ENCODE assay signal across 50 mouse cellular contexts in genomic region chr5:68057574-68057973, GRCm38 (mm10). TPM values are rescaled to one million over a fixed set of nuclear protein-coding genes. Genes with fewer than 3 reads are reported as not detected.
"Had no signal": no experiment of that assay in that cellular context is flagged by ENCODE, and none has a peak within 500 bp of the region (broad histone marks: within the 10 kb centered on the region; RNA-seq: fewer than 3 reads in every experiment).

No protein-coding gene starts in this region.

- H3K4me3 ChIP-seq: heart, embryonic 10.5 days; heart, embryonic 12.5 days; heart, embryonic 13.5 days; heart, embryonic 15.5 days; hindbrain, embryonic 10.5 days; hindbrain, embryonic 12.5 days; hindbrain, embryonic 13.5 days; hindbrain, embryonic 15.5 days; intestine, embryonic 15.5 days; kidney, embryonic 15.5 days; layer of hippocampus, adult 2 months had no signal

- H3K9ac ChIP-seq: heart, embryonic 12.5 days; heart, embryonic 13.5 days; heart, embryonic 15.5 days; hindbrain, embryonic 12.5 days; hindbrain, embryonic 13.5 days; hindbrain, embryonic 14.5 days; hindbrain, embryonic 15.5 days; intestine, embryonic 15.5 days; kidney, embryonic 15.5 days had no signal

- H3K4me2 ChIP-seq: heart, embryonic 11.5 days; heart, embryonic 12.5 days; heart, embryonic 13.5 days; heart, embryonic 15.5 days; hindbrain, embryonic 12.5 days; hindbrain, embryonic 13.5 days; hindbrain, embryonic 14.5 days; hindbrain, embryonic 15.5 days; intestine, embryonic 15.5 days; kidney, embryonic 15.5 days had no signal

- H3K36me3 ChIP-seq: heart, embryonic 10.5 days; heart, embryonic 12.5 days; heart, embryonic 13.5 days; heart, embryonic 15.5 days; hindbrain, embryonic 10.5 days; hindbrain, embryonic 12.5 days; hindbrain, embryonic 13.5 days; hindbrain, embryonic 15.5 days; intestine, embryonic 15.5 days; kidney, embryonic 15.5 days had no signal

- ATAC-seq: hindbrain, embryonic 16.5 days; hindbrain, postnatal 0 days; inflammation-experienced regulatory T-cells, adult 6 months; intestine, embryonic 15.5 days; intestine, embryonic 16.5 days; intestine, postnatal 0 days had no signal

- H3K27me3 ChIP-seq: heart, embryonic 12.5 days; heart, embryonic 13.5 days; heart, embryonic 15.5 days; hindbrain, embryonic 12.5 days; hindbrain, embryonic 13.5 days; hindbrain, embryonic 15.5 days; intestine, embryonic 15.5 days; kidney, embryonic 15.5 days had no signal

- H3K9me3 ChIP-seq: heart, embryonic 10.5 days; heart, embryonic 12.5 days; heart, embryonic 13.5 days; heart, embryonic 15.5 days; hindbrain, embryonic 10.5 days; hindbrain, embryonic 12.5 days; hindbrain, embryonic 13.5 days; hindbrain, embryonic 15.5 days; intestine, embryonic 15.5 days; kidney, embryonic 15.5 days had no signal

- H3K4me1 ChIP-seq: heart, embryonic 10.5 days; heart, embryonic 12.5 days; heart, embryonic 13.5 days; heart, embryonic 15.5 days; hindbrain, embryonic 10.5 days; hindbrain, embryonic 12.5 days; hindbrain, embryonic 13.5 days; hindbrain, embryonic 15.5 days; intestine, embryonic 15.5 days; kidney, embryonic 15.5 days had no signal

- H3K27ac ChIP-seq: heart, embryonic 10.5 days; heart, embryonic 13.5 days; heart, embryonic 15.5 days; hindbrain, embryonic 10.5 days; hindbrain, embryonic 12.5 days; hindbrain, embryonic 13.5 days; hindbrain, embryonic 14.5 days; hindbrain, embryonic 15.5 days; hindbrain, postnatal 0 days; intestine, embryonic 15.5 days; kidney, embryonic 15.5 days; kidney, postnatal 0 days had no signal

- DNase-seq: heart, postnatal 10 days; heart, postnatal 14 days; heart, postnatal 36 days; heart, postnatal 4 days; kidney, adult 11 months; kidney, adult 18-20 months; kidney, adult 2 months; kidney, adult 8-10 months; kidney, adult 9 months; kidney, postnatal 10 days; kidney, postnatal 14 days; kidney, postnatal 25 days; kidney, postnatal 36 days; kidney, postnatal 4 days; layer of hippocampus, adult 9-11 months; layer of hippocampus, postnatal 36 days had no signal

RNA-seq across cellular contexts. Expression of gene Grxcr1, which starts 25.9 kb away (rescaled TPM):
- total RNA-seq: heart, postnatal 10 days; heart, postnatal 14 days; heart, postnatal 25 days; heart, postnatal 36 days; heart, postnatal 4 days; hematopoietic stem cell, adult 5-6 weeks; hindbrain, postnatal 0 days; layer of hippocampus, adult 18-20 months; layer of hippocampus, adult 2 months; layer of hippocampus, adult 8-10 months; layer of hippocampus, postnatal 10 days; layer of hippocampus, postnatal 14 days; layer of hippocampus, postnatal 25 days; layer of hippocampus, postnatal 36 days; left cerebral cortex, adult 18-20 months had no signal
- polyA plus RNA-seq: heart, embryonic 10.5 days; heart, embryonic 11.5 days; heart, embryonic 12.5 days; heart, embryonic 13.5 days; heart, embryonic 14.5 days; heart, embryonic 15.5 days; heart, embryonic 16.5 days; heart, postnatal 0 days; hindbrain, embryonic 10.5 days; hindbrain, embryonic 14.5 days; hindbrain, embryonic 16.5 days; inflammation-experienced regulatory T-cells, adult 6 months; intestine, embryonic 14.5 days; intestine, embryonic 15.5 days; intestine, embryonic 16.5 days; intestine, postnatal 0 days; kidney, adult 2 months; kidney, embryonic 14.5 days; kidney, embryonic 15.5 days; kidney, embryonic 16.5 days; kidney, postnatal 0 days; large intestine, adult 2 months had no signal
